Mouse (Mus musculus): ENCODE data around the gene Zdhhc20. TPM values are rescaled to one million over a fixed set of nuclear protein-coding genes. Genes with fewer than 3 reads are reported as not detected.

The Zdhhc20 gene
- total and polyA plus RNA-seq, 3 experiments = 4.6 to 11.4 TPM; not detected in 1

- Histone ChIP-seq H3K79me2 (ENCODE audit: control insufficient read depth, insufficient read depth, low read length, poor library complexity) (no peaks in the 10 kb centered on the region), H3K4me3 (ENCODE audit: control insufficient read depth in 1 of 2, insufficient read depth in 1 of 2, low read depth in 2 of 2, low read length in 2 of 2) (no peak overlapping the region), H3K27me3 (ENCODE audit: control insufficient read depth in 1 of 2, insufficient read depth in 2 of 2, low read length in 2 of 2) (no peaks in the 10 kb centered on the region), H3K9ac (ENCODE audit: control insufficient read depth, low read depth, low read length, poor library complexity, severe bottlenecking) (no peak overlapping the region), H3K36me3 (ENCODE audit: control insufficient read depth in 1 of 2, insufficient read depth in 2 of 2, low read length in 2 of 2) (peaks cover 3 to 8% of the 10 kb centered on the region in 2 experiments), H3K9me3 (replicated peaks; ENCODE audit: insufficient read depth, low read length) (no peaks in the 10 kb centered on the region), H3K27ac (ENCODE audit: control insufficient read depth, low read depth, low read length) (no peak overlapping the region), H3K4me1 (ENCODE audit: control insufficient read depth in 1 of 2, insufficient read depth in 2 of 2, low read length in 2 of 2) (peaks cover 0 to 5% of the 10 kb centered on the region in 2 experiments; a peak in 3 of 4 replicates)
- DNase-seq (ENCODE audit: low read depth, low spot score) = peak; percentile 81
- TF ChIP-seq TCF12 (IDR thresholded peaks at IDR 0.05; ENCODE audit: low read depth, low read length) (peak; percentile 68; the same call in 1 of the 2 replicates), MEF2A (IDR thresholded peaks at IDR 0.05; ENCODE audit: extremely low read depth, insufficient replicate concordance, low read depth, low read length, poor library complexity, severe bottlenecking) (peak; percentile 89; the same call in 1 of the 2 replicates), GATA1 (IDR thresholded peaks at IDR 0.05; ENCODE audit: low read depth, low read length) (peak; percentile 76), ETS1 (IDR thresholded peaks at IDR 0.05; ENCODE audit: low read depth, low read length) (peak; percentile 36; the same call in 1 of the 2 replicates), ZC3H11A (IDR thresholded peaks at IDR 0.05; ENCODE audit: low read depth, low read length) (no peak), MYC (IDR thresholded peaks at IDR 0.05; ENCODE audit: low read depth, low read length) (peak; percentile 43; the same call in 1 of the 2 replicates), MXI1 (IDR thresholded peaks at IDR 0.05; ENCODE audit: low read depth, low read length) (peak; percentile 65), TAL1 (IDR thresholded peaks at IDR 0.05; ENCODE audit: low read length) (peak; percentile 43), POLR2A (IDR thresholded peaks at IDR 0.05; ENCODE audit: control insufficient read depth in 1 of 2, insufficient read depth in 1 of 2, low read depth in 1 of 2, low read length in 2 of 2, poor library complexity in 1 of 2) (no peak), RAD21 (IDR thresholded peaks at IDR 0.05; ENCODE audit: low read depth, low read length) (no peak), EP300 (IDR thresholded peaks at IDR 0.05; ENCODE audit: low read depth in 1 of 2, low read length in 2 of 2) (peak; percentile 56 to 73; a peak in 3 of 4 replicates), UBTF (IDR thresholded peaks at IDR 0.05; ENCODE audit: borderline replicate concordance, insufficient read depth, low read depth, low read length) (no peak), USF1 (IDR thresholded peaks at IDR 0.05; ENCODE audit: low read depth, low read length) (no peak), MYB (IDR thresholded peaks at IDR 0.05; ENCODE audit: low read depth, low read length) (peak; percentile 10; the same call in 1 of the 2 replicates), SIN3A (IDR thresholded peaks at IDR 0.05; ENCODE audit: low read length) (peak; percentile 30; the same call in 1 of the 2 replicates), RCOR1 (IDR thresholded peaks at IDR 0.05; ENCODE audit: low read depth, low read length) (no peak)
Observed at GRCm38 (mm10) chr14:57835157-57835556, 54.9 kb downstream of the Zdhhc20 start.

GRCm38 (mm10) chr14:57833526-57833925, 56.5 kb downstream of the Zdhhc20 start:
- H3K36me3 ChIP-seq (ENCODE audit: control insufficient read depth in 1 of 2, insufficient read depth in 2 of 2, low read length in 2 of 2) = peaks cover 0 to 9% of the 10 kb centered on the region in 2 experiments
- no peaks in the 10 kb centered on the region for H3K27me3 ChIP-seq (ENCODE audit: control insufficient read depth in 1 of 2, insufficient read depth in 2 of 2, low read length in 2 of 2)
- H3K79me2 ChIP-seq (ENCODE audit: control insufficient read depth, insufficient read depth, low read length, poor library complexity) = no peaks in the 10 kb centered on the region
- no peak overlapping the region for H3K27ac ChIP-seq (ENCODE audit: control insufficient read depth, low read depth, low read length)
- peaks cover 0 to 5% of the 10 kb centered on the region in 2 experiments; a peak in 3 of 4 replicates for H3K4me1 ChIP-seq (ENCODE audit: control insufficient read depth in 1 of 2, insufficient read depth in 2 of 2, low read length in 2 of 2)
- DNase-seq (ENCODE audit: low read depth, low spot score) = no peak
- no peak overlapping the region for H3K9ac ChIP-seq (ENCODE audit: control insufficient read depth, low read depth, low read length, poor library complexity, severe bottlenecking)
- no peak overlapping the region for H3K4me3 ChIP-seq (ENCODE audit: control insufficient read depth in 1 of 2, insufficient read depth in 1 of 2, low read depth in 2 of 2, low read length in 2 of 2)
- TF ChIP-seq RAD21 (IDR thresholded peaks at IDR 0.05; ENCODE audit: low read depth, low read length) = no peak
- TF ChIP-seq EP300 (IDR thresholded peaks at IDR 0.05; ENCODE audit: low read depth in 1 of 2, low read length in 2 of 2) = no peak
- no peak for TF ChIP-seq GABPA (IDR thresholded peaks at IDR 0.05; ENCODE audit: low read depth, low read length)
- TF ChIP-seq NRF1 (IDR thresholded peaks at IDR 0.05; ENCODE audit: insufficient read depth, low read depth, low read length, poor library complexity, severe bottlenecking) = no peak
- no peak for TF ChIP-seq ELF1 (IDR thresholded peaks at IDR 0.05; ENCODE audit: low read depth, low read length)
- TF ChIP-seq POLR2AphosphoS2 (IDR thresholded peaks at IDR 0.05; ENCODE audit: low read length) = no peak
- no peak for TF ChIP-seq BHLHE40 (IDR thresholded peaks at IDR 0.05; ENCODE audit: borderline replicate concordance, low read depth, low read length)
- no peak for TF ChIP-seq POLR2AphosphoS5 (IDR thresholded peaks at IDR 0.05; ENCODE audit: borderline replicate concordance, low read depth, low read length)
- H3K9me3 ChIP-seq (replicated peaks; ENCODE audit: insufficient read depth, low read length) = no peaks in the 10 kb centered on the region

Measured in MEL (cell line).